Mouse (Mus musculus) CH12.LX (cell line): ENCODE data around the gene Fam240b. TPM values are rescaled to one million over a fixed set of nuclear protein-coding genes. Genes with fewer than 3 reads are reported as not detected.

Experiments used
- DNase-seq: peaks from one replicate; pipeline ENCODE4 v3.0.0-alpha.2; 2013; ENCODE audit errors: extremely low read depth
- H3K27ac ChIP-seq: 2 replicates; pipeline ENCODE4 v1.5.1; 2012; ENCODE audit warnings: low read depth, mild to moderate bottlenecking, control low read depth, moderate library complexity; ENCODE audit not compliant: insufficient read depth
- H3K27me3 ChIP-seq: replicated peaks from 2 replicates; pipeline ENCODE3; 2012; ENCODE audit warnings: inconsistent platforms
- H3K36me3 ChIP-seq, 2 experiments: replicated peaks in 1 of 2; 2 replicates each; pipeline versions ENCODE3 to v1.6.1; 2012; ENCODE audit warnings: inconsistent platforms in 1 of 2, low read length in 1 of 2, mild to moderate bottlenecking in 1 of 2, mixed read lengths in 1 of 2, moderate library complexity in 1 of 2; ENCODE audit not compliant: control insufficient read depth in 1 of 2, insufficient read depth in 1 of 2
- H3K4me1 ChIP-seq, 2 experiments: 2 replicates each; pipeline ENCODE4 v1.6.1; 2012; ENCODE audit warnings: inconsistent platforms in 1 of 2, moderate library complexity in 1 of 2; ENCODE audit not compliant: insufficient read depth in 2 of 2, control insufficient read depth in 1 of 2
- H3K4me2 ChIP-seq: 2 replicates; pipeline ENCODE4 v1.6.1; 2012; ENCODE audit warnings: low read depth, mild to moderate bottlenecking, control low read depth; ENCODE audit not compliant: poor library complexity, insufficient read depth, severe bottlenecking
- H3K4me3 ChIP-seq, 3 experiments: fragments of 150-350 bp in 1 of 3; sonication (generic) in 1 of 3; replicated peaks in 1 of 3; 2 replicates each; pipeline versions ENCODE3 to v1.5.1; 2011 to 2012; ENCODE audit warnings: low read depth in 2 of 3, low read length in 2 of 3, mild to moderate bottlenecking in 2 of 3, moderate library complexity in 2 of 3, control low read depth in 1 of 3, improper control_type of control experiment in 1 of 3, inconsistent platforms in 1 of 3, mixed read lengths in 1 of 3; ENCODE audit not compliant: poor library complexity in 1 of 3
- H3K79me2 ChIP-seq: replicated peaks from 2 replicates; pipeline ENCODE4 v1.6.1; 2012; ENCODE audit warnings: mild to moderate bottlenecking, moderate library complexity; ENCODE audit not compliant: control insufficient read depth, poor library complexity, insufficient read depth, severe bottlenecking; ENCODE audit errors: extremely low read depth
- H3K9ac ChIP-seq: 2 replicates; pipeline ENCODE4 v1.6.1; 2012; ENCODE audit warnings: low read depth, mild to moderate bottlenecking, control low read depth, moderate library complexity; ENCODE audit not compliant: insufficient read depth
- H3K9me3 ChIP-seq: replicated peaks from 2 replicates; pipeline ENCODE3; 2012; ENCODE audit warnings: low read length, inconsistent platforms, mixed read lengths
- CHD1 ChIP-seq: IDR thresholded peaks from 2 replicates; pipeline ENCODE4 v1.6.1; 2012; ENCODE audit warnings: low read depth, low read length, improper control_type of control experiment, inconsistent platforms
- CTCF ChIP-seq, 2 experiments: IDR thresholded peaks in 1 of 2; conservative IDR thresholded peaks in 1 of 2; 2 replicates each; pipeline ENCODE4 v1.5.1; 2011 to 2012; ENCODE audit warnings: low read depth in 2 of 2, low read length in 2 of 2, improper control_type of control experiment in 1 of 2, inconsistent platforms in 1 of 2, mild to moderate bottlenecking in 1 of 2, moderate library complexity in 1 of 2
- E2F4 ChIP-seq: IDR thresholded peaks from 2 replicates; pipeline ENCODE4 v1.6.1; 2011; ENCODE audit warnings: low read depth, low read length, improper control_type of control experiment; ENCODE audit not compliant: insufficient replicate concordance
- EP300 ChIP-seq: IDR thresholded peaks from 2 replicates; pipeline ENCODE4 v1.6.1; 2011; ENCODE audit warnings: low read length, improper control_type of control experiment
- GABPA ChIP-seq: IDR thresholded peaks from 2 replicates; pipeline ENCODE4 v1.6.1; 2012; ENCODE audit warnings: low read depth, low read length, improper control_type of control experiment, inconsistent platforms; ENCODE audit not compliant: insufficient replicate concordance
- HCFC1 ChIP-seq: IDR thresholded peaks from 2 replicates; pipeline ENCODE4 v1.6.1; 2012; ENCODE audit warnings: low read depth, mild to moderate bottlenecking, inconsistent platforms, low read length, improper control_type of control experiment
- KAT2A ChIP-seq: IDR thresholded peaks from 2 replicates; pipeline ENCODE4 v1.6.1; 2012; ENCODE audit warnings: low read length, improper control_type of control experiment, inconsistent platforms; ENCODE audit not compliant: insufficient replicate concordance
- MAX ChIP-seq: IDR thresholded peaks from 2 replicates; pipeline ENCODE4 v1.6.1; 2011; ENCODE audit warnings: low read length, improper control_type of control experiment
- MAZ ChIP-seq: IDR thresholded peaks from 2 replicates; pipeline ENCODE4 v1.6.1; 2012; ENCODE audit warnings: low read depth, mild to moderate bottlenecking, inconsistent platforms, low read length, improper control_type of control experiment, moderate library complexity
- MEF2A ChIP-seq: IDR thresholded peaks from 2 replicates; pipeline ENCODE4 v1.6.1; 2014; ENCODE audit warnings: low read depth, mild to moderate bottlenecking, inconsistent platforms, low read length, improper control_type of control experiment, borderline replicate concordance
- MYC ChIP-seq: IDR thresholded peaks from 2 replicates; pipeline ENCODE4 v1.6.1; 2011; ENCODE audit warnings: low read depth, mild to moderate bottlenecking, improper control_type of control experiment, low read length
- NELFE ChIP-seq: IDR thresholded peaks from 2 replicates; pipeline ENCODE4 v1.6.1; 2011; ENCODE audit warnings: low read depth, low read length, improper control_type of control experiment
- PAX5 ChIP-seq: IDR thresholded peaks from 2 replicates; pipeline ENCODE4 v1.6.1; 2012; ENCODE audit warnings: low read length, inconsistent platforms, mixed read lengths
- RAD21 ChIP-seq: IDR thresholded peaks from 2 replicates; pipeline ENCODE4 v1.6.1; 2011; ENCODE audit warnings: low read depth, mild to moderate bottlenecking, low read length, improper control_type of control experiment, moderate library complexity
- SIN3A ChIP-seq: IDR thresholded peaks from 2 replicates; pipeline ENCODE4 v1.6.1; 2012; ENCODE audit warnings: low read length, improper control_type of control experiment, inconsistent platforms
- SMC3 ChIP-seq: IDR thresholded peaks from 2 replicates; pipeline ENCODE4 v1.6.1; 2011; ENCODE audit warnings: low read depth, low read length, improper control_type of control experiment
- TBP ChIP-seq: conservative IDR thresholded peaks from 2 replicates; pipeline ENCODE4 v1.6.1; 2011; ENCODE audit warnings: low read depth, low read length, improper control_type of control experiment
- TCF12 ChIP-seq: IDR thresholded peaks from 2 replicates; pipeline ENCODE4 v1.6.1; 2014; ENCODE audit warnings: low read depth, mild to moderate bottlenecking, inconsistent platforms, low read length, improper control_type of control experiment
- UBTF ChIP-seq: IDR thresholded peaks from 2 replicates; pipeline ENCODE4 v1.6.1; 2012; ENCODE audit warnings: low read depth, mild to moderate bottlenecking, inconsistent platforms, low read length, improper control_type of control experiment, moderate library complexity
- USF2 ChIP-seq: conservative IDR thresholded peaks from 2 replicates; pipeline ENCODE4 v1.6.1; 2011; ENCODE audit warnings: low read depth, low read length, improper control_type of control experiment
- ZC3H11A ChIP-seq: IDR thresholded peaks from 2 replicates; pipeline ENCODE4 v1.6.1; 2012; ENCODE audit warnings: low read depth, mild to moderate bottlenecking, inconsistent platforms, low read length, improper control_type of control experiment
- dilution Hi-C: fragments of 300-500 bp; cut with MboI; formaldehyde crosslinking; loops from 2 replicates; pipeline ENCODE4 v1.14.3; 2020; ENCODE audit warnings: low sequenced_read_pairs; ENCODE audit not compliant: extremely low pct_unique_long_range_greater_than_20kb, extremely low pct_ligation_motif_present
- in situ Hi-C: fragments of 300-500 bp; cut with MboI; formaldehyde crosslinking; loops from 3 replicates; pipeline ENCODE4 v1.14.3; 2019; ENCODE audit warnings: low sequenced_read_pairs, low pct_ligation_motif_present, low pct_unique_long_range_greater_than_20kb, mixed read lengths
- polyA plus RNA-seq: library from polyadenylated mRNA; unstranded; fragments of >175 nt; gene quantifications from 2 replicates; pipeline ENCODE4 v1.2.1, GENCODE M21; 2012; ENCODE audit warnings: low read depth; ENCODE audit not compliant: insufficient read length
- total RNA-seq, 2 experiments: library from RNA; depleted of rRNA; stranded (reverse); fragments of 300-350 nt in 1 of 2; fragments of >200 nt in 1 of 2; gene quantifications; 2 replicates each; pipeline ENCODE4 v1.2.3; 2012 to 2014

Fam240b gene
- total and polyA plus RNA-seq, 3 experiments: not detected

DNA sequence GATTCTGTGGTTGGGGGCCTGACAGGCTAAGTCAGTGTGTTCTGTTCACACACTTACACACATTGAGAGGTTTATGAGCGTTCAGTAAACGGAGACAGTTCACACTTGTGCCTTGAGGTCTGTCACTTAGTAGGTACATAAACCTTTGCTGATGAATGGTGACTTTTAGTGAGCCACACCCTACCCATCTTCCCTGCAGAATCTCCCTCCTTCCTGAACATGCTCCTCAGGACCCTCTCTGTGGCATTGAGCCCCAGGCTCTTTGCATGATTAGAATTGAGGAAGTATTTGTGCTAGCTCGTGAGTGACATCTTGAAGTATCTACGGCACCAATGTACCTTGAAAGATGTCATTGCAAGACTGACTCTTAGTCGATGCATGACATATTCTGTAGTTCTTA lies 48.9 kb downstream of the Fam240b start:
- in situ Hi-C loops (loop anchor here (10.0 kb wide), 1 partner anchor 204 kb away; no protein-coding TSS in a partner anchor), dilution Hi-C loops (no loop called here)
- Histone ChIP-seq H3K4me2 (no peak overlapping the region), H3K79me2 (no peaks in the 10 kb centered on the region), H3K9ac (no peak overlapping the region), H3K4me3 (no peak overlapping the region), H3K9me3 (no peaks in the 10 kb centered on the region), H3K27ac (no peak overlapping the region), H3K27me3 (no peaks in the 10 kb centered on the region), H3K36me3 (no peaks in the 10 kb centered on the region), H3K4me1 (no peaks in the 10 kb centered on the region)
- TF ChIP-seq NELFE (no peak), RAD21 (no peak), E2F4 (no peak), MAX (no peak), SIN3A (no peak), EP300 (no peak), PAX5 (no peak), TCF12 (no peak), GABPA (no peak), MYC (no peak), MAZ (no peak), CHD1 (no peak), TBP (no peak), HCFC1 (no peak), KAT2A (no peak), SMC3 (no peak), MEF2A (no peak), USF2 (no peak)
- no peak for DNase-seq

DNA sequence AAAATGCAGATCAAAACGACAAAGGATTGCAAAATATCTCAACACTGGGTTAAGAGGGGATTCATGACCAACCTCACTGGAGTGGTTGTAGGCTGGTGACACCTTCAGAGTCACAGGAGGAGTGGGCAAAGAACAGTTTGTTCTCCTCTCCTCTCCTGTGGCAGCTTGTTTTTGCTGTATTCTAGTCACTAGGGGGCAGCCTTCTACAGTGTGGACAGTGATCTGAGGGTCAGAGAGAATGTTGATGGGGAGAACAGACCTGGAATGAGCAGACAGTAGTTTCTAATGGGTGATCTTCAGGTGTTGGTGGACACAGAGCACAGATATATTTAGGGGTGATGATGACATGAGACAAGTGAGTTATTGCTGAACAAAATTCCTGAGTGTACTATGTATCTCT lies 49.6 kb downstream of the Fam240b start:
- Histone ChIP-seq H3K4me2 (no peak overlapping the region), H3K79me2 (no peaks in the 10 kb centered on the region), H3K36me3 (no peaks in the 10 kb centered on the region), H3K27me3 (no peaks in the 10 kb centered on the region), H3K4me1 (no peaks in the 10 kb centered on the region), H3K27ac (no peak overlapping the region), H3K9ac (no peak overlapping the region), H3K4me3 (no peak overlapping the region), H3K9me3 (no peaks in the 10 kb centered on the region)
- in situ Hi-C loops (loop anchor here (10.0 kb wide), 1 partner anchor 203 kb away; no protein-coding TSS in a partner anchor), dilution Hi-C loops (no loop called here)
- TF ChIP-seq USF2 (no peak), NELFE (no peak), CHD1 (no peak), UBTF (no peak), ZC3H11A (no peak), CTCF (conservative IDR thresholded peaks at IDR 0.05 in 1 of 2, IDR thresholded peaks at IDR 0.05 in 1 of 2; ENCODE audit: low read depth in 2 of 2, low read length in 2 of 2) (peak; percentile 53 to 55), SMC3 (peak; percentile 34), RAD21 (peak; percentile 50)
- peak; percentile 45 for DNase-seq
